Mouse (Mus musculus) lung, adult 2 months (tissue): Measurements from ENCODE around the gene Nalcn. TPM values are rescaled to one million over a fixed set of nuclear protein-coding genes. Genes with fewer than 3 reads are reported as not detected.

Experiments
- DNase-seq: peaks from one replicate; pipeline ENCODE4 v3.0.0; 2022
- H3K4me1 ChIP-seq: fragments of 200-500 bp; 2 replicates; pipeline ENCODE4 v1.6.1; 2011; ENCODE audit warnings: low read length; ENCODE audit not compliant: control insufficient read depth, insufficient read depth
- H3K4me3 ChIP-seq: fragments of 200-500 bp; replicated peaks from 2 replicates; pipeline ENCODE3; 2011; ENCODE audit warnings: low read depth, mild to moderate bottlenecking, control low read depth, low read length; ENCODE audit errors: extremely low read depth
- CTCF ChIP-seq: fragments of 200-500 bp; IDR thresholded peaks from 2 replicates; pipeline ENCODE4 v1.5.1; 2011; ENCODE audit warnings: mild to moderate bottlenecking, low read length, control low read depth; ENCODE audit not compliant: insufficient read depth
- POLR2A ChIP-seq: fragments of 200-500 bp; IDR thresholded peaks from 2 replicates; pipeline ENCODE4 v1.6.1; 2011; ENCODE audit warnings: low read depth, mild to moderate bottlenecking, control low read depth, low read length, borderline replicate concordance; ENCODE audit errors: extremely low read depth
- WGBS: fragments of 180-500 bp; shearing (Covaris S2); methylation state at CpG from one replicate; pipeline ENCODE4 v1.1.7; 2018; 5-methylcytosine and 5-hydroxymethylcytosine counted together
- polyA plus RNA-seq: library from polyadenylated mRNA; depleted of rRNA; stranded (reverse); fragments of >200 nt; gene quantifications from 2 replicates; pipeline ENCODE4 v1.2.3, GENCODE M21; 2012

Gene Nalcn
- polyA plus RNA-seq, 1 experiment = 0.26 TPM

GRCm38 (mm10) chr14:123529143-123529542, 97.8 kb downstream of the Nalcn start:
- no peak overlapping the region for H3K4me3 ChIP-seq
- TF ChIP-seq POLR2A (no peak), CTCF (no peak)
- no peaks in the 10 kb centered on the region for H3K4me1 ChIP-seq
- DNase-seq = no peak

GRCm38 (mm10) chr14:123513376-123514141, 113.4 kb downstream of the Nalcn start:
- TF ChIP-seq POLR2A = no peak
- H3K4me3 ChIP-seq = no peak overlapping the region
- 33% methylated on average over 8 of the region's 8 CpGs for WGBS
- no peak for DNase-seq
- no peaks in the 10 kb centered on the region for H3K4me1 ChIP-seq

- no peak for TF ChIP-seq CTCF
- TF ChIP-seq POLR2A = no peak
- Histone ChIP-seq H3K4me3 (no peak overlapping the region), H3K4me1 (no peaks in the 10 kb centered on the region)
- no peak for DNase-seq
- WGBS = 70% methylated on average over 2 of the region's 2 CpGs
These were observed 114.0 kb downstream of the Nalcn start for GRCm38 (mm10) chr14:123512923-123513322.

GRCm38 (mm10) chr14:123495544-123495943, 131.4 kb downstream of the Nalcn start:
- Histone ChIP-seq H3K4me1 (no peaks in the 10 kb centered on the region), H3K4me3 (no peak overlapping the region)
- no peak for DNase-seq
- TF ChIP-seq CTCF = no peak
- no peak for TF ChIP-seq POLR2A

GRCm38 (mm10) chr14:123488575-123489207, 138.3 kb downstream of the Nalcn start:
- DNase-seq = no peak
- WGBS = 45% methylated on average over 1 of the region's 1 CpGs
- no peak overlapping the region for H3K4me3 ChIP-seq
- H3K4me1 ChIP-seq = no peaks in the 10 kb centered on the region
- no peak for TF ChIP-seq POLR2A
- no peak for TF ChIP-seq CTCF

- no peak overlapping the region for H3K4me3 ChIP-seq
- no peak for DNase-seq
- H3K4me1 ChIP-seq = no peaks in the 10 kb centered on the region
- 58% methylated on average over 1 of the region's 1 CpGs for WGBS
- TF ChIP-seq POLR2A (no peak), CTCF (no peak)
These were observed 164.9 kb downstream of the Nalcn start for GRCm38 (mm10) chr14:123462026-123462425.

- Histone ChIP-seq H3K4me3 (no peak overlapping the region), H3K4me1 (no peaks in the 10 kb centered on the region)
- no peak for DNase-seq
- WGBS = 63% methylated on average over 1 of the region's 1 CpGs
- no peak for TF ChIP-seq POLR2A
- TF ChIP-seq CTCF = no peak
These were observed 180.9 kb downstream of the Nalcn start for GRCm38 (mm10) chr14:123446031-123446430.

- no peak for DNase-seq
- no peak overlapping the region for H3K4me3 ChIP-seq
- 65% methylated on average over 3 of the region's 3 CpGs for WGBS
- TF ChIP-seq POLR2A (no peak), CTCF (no peak)
- no peaks in the 10 kb centered on the region for H3K4me1 ChIP-seq
These were observed 191.4 kb downstream of the Nalcn start for GRCm38 (mm10) chr14:123435542-123435941.

GRCm38 (mm10) chr14:123376167-123376855, 250.6 kb downstream of the Nalcn start:
- WGBS = 78% methylated on average over 7 of the region's 7 CpGs
- Histone ChIP-seq H3K4me3 (no peak overlapping the region), H3K4me1 (no peaks in the 10 kb centered on the region)
- DNase-seq = no peak
- TF ChIP-seq CTCF (no peak), POLR2A (no peak)
